Mouse (Mus musculus) ES-Bruce4 (cell line): ENCODE data around the gene Kcnq2.

ENCODE experiments used
- CTCF ChIP-seq: IDR thresholded peaks from one replicate; pipeline ENCODE4 v1.8.1; 2011; ENCODE audit warnings: low read depth, low read length
- EP300 ChIP-seq: IDR thresholded peaks from 2 replicates; pipeline ENCODE4 v1.6.1; 2011; ENCODE audit warnings: low read depth, low read length; ENCODE audit not compliant: insufficient read depth

- no peak for TF ChIP-seq CTCF
- no peak for TF ChIP-seq EP300
These were observed 24.0 kb upstream of the Kcnq2 start for GRCm38 (mm10) chr2:181159091-181159514.
